Mouse (Mus musculus) right cerebral cortex, adult 18-20 months (tissue): ENCODE data around the gene Hadha.

Experiments
- DNase-seq: peaks from one replicate; pipeline ENCODE4 v3.0.0; 2022; ENCODE audit warnings: mixed read lengths

Gene Hadha

DNA sequence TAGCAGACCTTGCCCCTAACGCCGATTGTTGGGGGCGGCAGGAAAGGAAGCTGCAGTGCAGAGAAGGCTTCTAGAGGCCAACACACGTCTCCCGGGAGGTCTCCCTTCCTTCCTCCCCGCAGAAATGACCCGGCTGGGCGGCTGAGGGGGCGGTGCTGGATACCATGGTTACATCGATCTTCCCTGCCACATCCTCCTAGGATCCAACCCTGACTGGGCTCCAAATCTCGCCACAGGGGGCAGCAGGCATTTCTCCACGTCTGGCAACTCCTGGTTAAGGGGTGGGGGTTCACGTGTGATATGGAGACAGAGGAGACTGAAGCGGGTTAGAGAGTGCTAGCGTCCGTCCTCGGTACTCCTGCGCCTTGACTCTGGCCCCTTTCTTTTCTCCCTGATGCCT is 43.8 kb downstream of the Hadha start:
- DNase-seq = no peak

DNA sequence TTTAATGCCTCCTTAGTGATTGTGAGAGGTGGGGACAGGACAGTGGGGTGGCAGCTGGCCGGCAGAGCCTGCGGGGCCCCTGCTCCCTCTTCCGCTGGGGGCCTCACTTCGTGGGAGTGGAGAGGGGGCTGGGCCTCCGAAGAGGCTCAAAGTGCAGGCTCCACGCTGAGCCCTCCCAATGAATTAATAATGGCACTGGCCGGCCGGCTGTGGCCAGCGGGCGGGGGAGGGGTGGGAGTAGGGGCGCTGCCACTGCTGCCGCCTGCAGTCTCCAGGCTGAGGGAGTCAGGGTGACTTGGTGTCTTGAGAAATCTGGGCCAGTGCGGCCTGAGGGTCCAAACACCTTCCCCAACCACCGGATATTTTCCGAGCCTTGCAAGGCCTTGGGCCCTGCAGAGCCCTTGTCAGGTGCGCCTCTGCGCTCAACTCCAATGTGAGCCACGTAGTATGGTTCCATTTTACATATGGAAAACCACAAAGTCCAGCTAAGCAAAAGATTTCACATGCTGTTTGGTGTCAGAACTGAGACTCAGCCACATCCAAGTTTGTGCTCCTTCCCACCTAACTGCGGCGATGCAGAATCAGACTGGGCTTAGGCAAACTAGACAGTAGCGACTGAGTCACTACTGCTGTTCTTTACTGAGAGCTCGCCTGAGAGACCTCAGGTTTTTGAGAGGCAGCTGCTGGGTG is 44.4 kb downstream of the Hadha start:
- no peak for DNase-seq

DNA sequence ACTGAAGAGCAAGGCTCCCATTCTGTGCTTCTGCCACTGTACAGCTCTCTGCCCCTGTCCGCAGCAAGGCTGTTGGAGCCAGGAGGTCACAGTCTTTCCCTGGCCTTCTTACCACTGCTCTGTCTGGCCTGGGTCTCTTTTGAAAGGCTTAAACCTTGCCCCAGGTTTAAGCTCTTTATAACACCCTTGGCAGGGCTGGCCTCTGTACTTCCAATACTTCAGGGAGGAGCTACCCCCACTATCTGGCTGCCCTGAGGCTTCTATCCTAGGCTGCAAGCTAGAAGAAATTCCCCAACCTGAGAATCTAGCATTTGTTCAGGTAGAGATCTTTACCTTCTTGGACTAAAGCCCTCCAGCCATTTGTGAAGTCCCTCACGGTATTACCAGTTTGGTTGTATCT is 45.1 kb downstream of the Hadha start:
- DNase-seq = no peak

DNA sequence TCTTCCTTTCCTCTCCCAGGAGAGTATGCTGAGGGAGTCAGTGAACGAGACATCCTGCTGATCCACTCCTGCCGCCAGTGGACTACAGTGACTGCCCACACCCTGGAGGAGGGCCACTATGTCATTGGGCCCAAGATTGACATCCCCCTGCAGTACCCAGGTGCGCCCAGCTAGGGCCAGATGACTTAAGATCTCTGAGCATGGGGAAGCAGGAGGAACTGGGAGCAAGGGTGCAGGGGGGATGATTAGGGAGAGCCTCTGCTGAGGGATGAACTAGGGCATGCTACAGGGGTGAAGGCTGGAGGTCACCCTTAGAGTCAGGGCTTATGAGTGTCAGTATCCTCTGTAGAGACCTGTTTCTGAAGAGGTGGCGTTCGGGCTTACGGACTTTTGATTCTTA is 46.7 kb downstream of the Hadha start:
- no peak for DNase-seq

DNA sequence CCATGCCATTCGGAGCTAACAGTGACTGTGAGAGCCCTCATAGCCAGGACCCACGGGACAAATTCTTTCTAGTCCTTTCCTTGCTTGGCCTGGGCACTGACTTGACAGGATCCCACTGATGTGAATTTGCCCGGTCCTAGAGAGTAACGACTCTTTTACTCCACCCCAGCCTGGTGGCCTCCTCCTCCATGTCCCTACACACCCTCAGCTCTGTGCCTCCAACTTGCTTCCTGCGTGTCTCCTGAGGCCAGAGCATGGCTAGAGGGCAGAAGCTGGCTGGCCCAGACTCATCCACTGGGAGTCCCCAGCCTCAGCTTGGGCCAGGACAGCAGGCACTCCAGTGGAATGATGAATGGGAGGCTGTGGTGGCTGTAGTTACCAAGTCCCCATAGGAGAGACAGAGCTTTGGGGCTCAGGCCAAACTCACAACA is 47.3 kb downstream of the Hadha start:
- DNase-seq = no peak

DNA sequence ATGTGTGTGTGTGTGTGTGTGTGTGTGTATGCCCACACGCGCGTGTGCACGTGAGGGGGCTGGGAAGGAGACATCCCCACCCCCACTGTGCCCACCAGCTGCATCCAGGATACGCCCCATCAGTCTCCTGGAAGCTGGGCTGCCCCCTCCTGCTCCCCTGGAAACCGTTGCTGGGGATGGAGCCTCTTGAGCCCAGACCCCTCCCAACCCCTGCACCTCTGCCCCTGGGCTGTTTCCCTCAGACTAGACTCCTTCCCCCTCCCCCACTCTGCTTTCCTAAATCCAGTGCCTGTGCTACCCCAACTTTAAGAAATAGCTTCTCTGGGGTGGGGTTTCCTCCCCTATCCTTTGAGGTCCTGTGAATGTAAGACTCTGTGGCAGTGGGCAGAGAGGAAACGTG is 47.8 kb downstream of the Hadha start:
- no peak for DNase-seq

DNA sequence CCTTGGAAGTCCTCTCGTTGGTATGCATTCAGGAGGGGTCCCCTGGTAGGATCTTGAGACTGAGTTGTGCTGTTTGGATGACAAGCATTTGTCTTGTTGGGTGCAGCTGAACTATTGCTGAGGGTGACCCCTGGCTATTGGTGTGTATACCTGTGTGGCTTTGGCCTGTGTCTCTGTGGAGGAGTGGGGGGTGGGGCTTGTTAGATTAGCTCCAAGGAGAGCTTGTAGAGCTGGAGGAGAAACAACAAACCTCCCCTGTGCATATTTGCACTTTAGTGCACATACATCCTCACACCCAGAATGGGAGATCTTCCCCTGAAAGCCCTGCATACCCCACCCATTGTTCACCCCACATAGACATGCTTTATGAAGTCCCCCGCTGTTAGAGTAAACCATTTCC is 48.2 kb downstream of the Hadha start:
- DNase-seq = no peak

DNA sequence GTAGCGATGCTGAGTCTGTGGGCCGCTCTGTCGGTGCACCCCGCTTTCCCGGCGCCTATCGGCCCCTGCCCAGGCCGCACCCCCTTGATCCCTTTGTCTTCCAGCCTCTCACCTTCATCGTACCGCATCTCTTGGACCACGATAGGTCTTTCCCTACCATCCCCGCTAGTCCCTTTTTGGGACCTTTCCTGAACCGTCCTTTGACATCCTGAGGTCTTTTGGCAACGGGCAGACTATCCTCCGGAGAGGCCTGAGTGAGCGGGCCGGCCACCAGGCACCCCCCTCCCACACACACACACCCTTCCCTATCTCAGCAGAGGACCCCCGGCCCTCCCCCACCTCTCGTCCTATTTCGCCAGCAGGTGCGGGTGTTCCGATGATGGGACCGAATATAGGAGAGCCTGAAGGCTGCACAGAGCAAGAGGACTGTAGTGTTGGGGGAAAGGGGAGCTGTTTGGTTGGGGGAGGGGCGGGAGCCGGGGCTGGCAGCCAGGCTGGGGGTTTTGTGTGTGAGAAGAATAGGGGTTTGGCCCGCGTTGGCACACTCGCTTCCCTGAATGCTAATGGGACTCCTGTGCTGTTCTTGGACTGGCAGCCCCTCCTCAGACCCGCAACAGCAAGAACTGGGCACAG is 49.2 kb downstream of the Hadha start, which contains the start of gene 3110082J24Rik:
TSS of gene 3110082J24Rik (minus strand) at position 419 of the 633 bp plus-strand sequence.
- DNase-seq = peak; percentile 43

DNA sequence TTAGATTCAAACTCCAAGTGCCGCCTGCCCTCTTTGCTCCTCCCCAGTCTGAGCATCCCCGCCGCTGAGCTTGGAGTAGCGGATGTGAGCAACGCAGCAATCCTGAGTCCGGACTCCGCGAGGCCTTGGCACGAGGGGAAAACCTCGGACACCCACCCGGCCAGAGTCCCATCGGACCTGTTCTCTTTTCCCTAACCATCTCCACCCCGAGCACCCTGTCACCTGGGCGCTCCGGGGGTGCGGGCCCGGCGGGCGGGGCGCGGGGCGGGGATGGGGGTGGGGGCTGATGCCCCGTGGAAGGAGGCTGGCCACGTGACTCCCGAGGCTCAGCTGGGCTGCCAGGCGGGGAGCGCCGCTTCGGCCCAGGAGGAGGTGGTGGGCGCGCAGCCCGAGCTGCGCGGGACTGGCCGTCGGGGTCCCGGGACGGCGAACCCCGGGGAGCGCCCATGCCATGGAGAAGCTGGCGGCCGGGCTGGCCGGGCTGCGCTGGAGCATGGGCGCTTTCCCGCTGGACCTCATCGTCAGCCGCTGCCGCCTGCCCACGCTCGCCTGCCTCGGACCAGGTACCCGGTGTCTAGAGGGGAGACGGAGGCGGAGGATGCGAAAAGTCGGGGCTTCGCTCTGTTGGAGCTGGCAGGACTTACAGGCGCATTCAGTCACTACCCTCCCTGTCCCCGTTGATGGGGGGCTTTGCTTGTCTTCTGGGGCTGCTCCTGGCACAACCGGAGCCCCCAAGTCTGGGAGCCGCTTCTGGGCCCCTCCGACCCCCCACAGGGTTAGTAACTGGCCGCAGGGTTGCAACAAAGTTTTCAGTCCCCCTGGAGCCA is 49.9 kb downstream of the Hadha start, which contains the start of gene Garem2:
TSS of gene Garem2 (plus strand) at position 321 of the 827 bp plus-strand sequence.
- no peak for DNase-seq

DNA sequence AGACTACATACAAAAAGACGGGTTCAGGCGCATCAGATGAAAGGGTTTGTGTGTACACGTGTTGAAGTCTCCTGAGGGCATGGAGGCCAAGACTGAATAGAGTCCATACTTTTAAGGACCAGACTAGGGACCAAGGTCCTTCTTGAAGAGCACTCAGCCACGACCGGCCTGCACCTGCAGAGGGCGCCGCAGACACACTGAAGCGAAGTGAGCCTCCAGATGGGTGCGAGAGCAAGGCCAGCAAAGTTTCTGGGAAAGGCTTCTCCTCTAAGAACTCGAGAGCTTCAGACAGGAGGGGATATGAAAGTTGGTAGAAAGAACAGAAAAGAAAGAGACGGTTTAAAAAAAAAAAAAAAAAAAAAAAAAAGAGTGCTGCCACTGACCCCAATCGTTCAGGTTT is 50.6 kb downstream of the Hadha start:
- DNase-seq = peak; percentile 41

DNA sequence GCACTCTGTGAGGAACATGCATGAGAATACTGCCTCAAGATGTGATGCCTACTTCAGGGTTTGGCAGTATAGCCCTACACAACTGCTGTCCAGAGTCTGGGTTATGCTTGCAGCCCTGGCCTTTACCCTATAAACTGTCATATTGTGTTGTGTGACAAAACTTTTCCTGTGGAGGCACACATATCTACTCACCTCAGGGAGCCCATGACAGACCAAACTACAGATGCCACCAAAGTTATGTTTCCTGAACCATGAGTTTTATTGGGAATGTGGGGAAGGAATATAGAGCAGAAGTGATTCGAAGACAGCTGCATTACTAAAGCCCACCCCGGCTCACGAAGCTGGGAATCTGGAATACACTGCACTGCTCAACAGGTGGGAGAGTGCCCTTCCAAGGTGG is 51.6 kb downstream of the Hadha start:
- DNase-seq = no peak

DNA sequence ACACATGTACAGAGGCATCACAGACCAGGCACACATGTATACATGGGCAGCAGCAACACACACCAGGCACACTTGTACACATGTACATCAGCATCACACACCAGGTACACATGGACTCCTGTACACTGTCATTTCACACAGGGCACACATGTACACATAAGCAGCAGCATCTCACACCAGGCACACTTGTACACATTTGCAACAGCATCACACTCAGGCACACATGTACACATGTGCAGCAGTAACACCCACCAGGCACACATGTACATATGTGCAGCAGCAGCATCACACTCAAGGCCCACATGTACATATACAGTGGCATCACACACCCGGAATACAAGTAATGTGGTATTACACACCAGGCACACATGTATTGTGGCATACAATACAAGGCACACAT is 56.7 kb downstream of the Hadha start:
- DNase-seq = no peak

DNA sequence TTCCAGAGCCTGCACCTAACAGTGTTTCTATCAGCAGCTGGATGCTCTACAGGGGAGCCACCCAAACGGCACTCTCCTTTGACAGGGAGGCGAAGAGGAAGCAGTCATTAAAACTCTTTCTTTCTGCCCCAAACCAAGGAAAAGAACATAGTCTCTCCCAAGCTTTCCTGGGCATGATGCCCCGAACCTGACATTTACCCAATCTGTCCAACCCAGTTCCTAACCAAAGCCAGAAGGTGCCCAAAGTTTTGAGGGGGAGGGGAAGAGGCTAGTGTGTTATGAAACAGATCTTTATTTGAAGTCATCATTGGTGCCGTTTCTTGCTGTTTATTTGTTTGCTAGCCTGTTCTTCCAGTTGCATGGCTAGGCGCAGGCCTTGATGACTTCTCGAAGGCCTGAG is 59.2 kb downstream of the Hadha start:
- DNase-seq = no peak

DNA sequence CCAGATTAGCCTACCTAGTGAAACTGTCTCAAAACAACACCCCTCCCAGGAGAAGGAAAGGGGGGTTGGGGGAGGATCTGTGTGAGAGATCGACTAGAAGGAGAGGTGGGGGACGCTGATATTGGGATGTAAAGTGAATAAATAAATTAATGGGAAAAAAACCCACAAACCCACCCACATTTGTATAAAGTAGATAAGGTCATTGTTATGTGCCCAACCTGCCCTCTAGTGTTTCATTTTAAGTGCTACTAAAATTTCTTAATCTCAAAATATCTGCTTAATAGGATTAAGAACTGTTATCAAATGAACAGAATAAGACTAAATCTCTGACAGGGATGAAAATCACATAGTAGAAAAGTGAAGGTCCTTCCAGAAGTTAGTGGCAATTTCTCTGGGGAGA is 60.6 kb downstream of the Hadha start:
- DNase-seq = no peak

DNA sequence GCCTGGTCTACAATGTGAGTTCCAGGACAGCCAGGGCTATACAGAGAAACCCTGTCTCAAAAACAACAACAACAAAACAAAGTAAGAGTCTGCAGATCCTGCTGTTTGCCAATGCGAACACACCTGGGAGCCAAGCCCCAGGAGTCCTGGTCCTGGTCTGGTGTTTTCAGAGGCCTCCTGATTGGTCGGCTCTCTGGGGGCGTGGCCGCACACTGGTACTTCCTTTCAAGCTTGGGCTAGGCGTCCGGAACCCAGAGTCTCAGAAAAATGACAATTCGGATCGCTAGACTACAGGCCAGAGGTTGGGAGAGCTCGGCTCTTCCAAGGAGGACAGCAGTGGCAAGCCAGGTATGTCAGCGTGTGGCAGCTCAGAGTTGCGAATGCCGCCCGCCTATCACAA is 62.3 kb downstream of the Hadha start:
- no peak for DNase-seq

DNA sequence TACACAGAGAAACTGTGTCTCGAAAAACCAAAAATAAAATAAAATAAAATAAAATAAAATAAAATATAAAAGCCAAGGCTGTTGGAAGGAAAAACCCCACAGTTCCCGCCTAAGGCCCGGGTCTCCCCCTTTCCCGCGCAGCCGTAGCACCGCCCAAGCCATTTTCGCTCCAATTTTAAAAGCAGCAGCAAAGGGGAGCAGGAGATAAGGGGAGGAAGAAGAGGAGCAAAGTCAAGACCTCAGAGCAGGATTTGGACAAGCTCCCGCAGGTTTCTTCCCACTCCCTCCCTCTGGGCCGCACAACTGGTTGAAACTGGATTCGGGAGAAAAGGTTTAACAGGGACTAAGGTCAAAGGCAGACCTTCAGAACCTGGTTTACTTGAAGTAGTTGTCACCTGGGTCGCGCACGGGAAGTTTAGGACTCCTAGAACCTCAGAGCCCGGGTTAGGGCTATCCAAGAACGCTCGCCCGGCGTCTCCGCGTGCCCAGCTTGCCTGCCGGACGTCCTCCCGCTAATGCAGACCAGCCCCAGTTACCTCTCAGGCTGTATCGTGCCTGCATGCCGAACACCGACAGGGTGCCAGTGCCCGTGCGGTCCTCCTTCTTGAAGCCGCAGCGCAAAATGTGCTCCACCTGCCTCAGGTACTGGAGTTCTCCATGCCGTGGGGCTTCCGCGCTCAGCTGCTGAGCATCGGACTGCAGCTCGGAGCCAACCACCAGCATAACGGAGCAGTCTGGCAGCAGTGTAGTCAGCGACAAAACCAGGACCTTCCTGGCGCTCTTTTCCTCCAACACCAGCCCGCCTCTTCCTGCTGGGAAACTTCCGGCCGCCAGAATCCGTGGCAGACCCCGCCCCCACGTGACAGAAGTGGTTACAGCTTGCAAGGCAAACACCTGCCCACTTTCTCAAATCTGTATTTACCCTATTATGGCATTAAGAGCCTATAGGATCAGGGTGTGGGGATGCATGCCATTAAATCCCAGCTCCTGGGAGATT is 81.8 kb downstream of the Hadha start, which contains the start of gene Tyms:
TSS of gene Tyms (minus strand) at position 793 of the 997 bp plus-strand sequence.
- peak; percentile 76 for DNase-seq

DNA sequence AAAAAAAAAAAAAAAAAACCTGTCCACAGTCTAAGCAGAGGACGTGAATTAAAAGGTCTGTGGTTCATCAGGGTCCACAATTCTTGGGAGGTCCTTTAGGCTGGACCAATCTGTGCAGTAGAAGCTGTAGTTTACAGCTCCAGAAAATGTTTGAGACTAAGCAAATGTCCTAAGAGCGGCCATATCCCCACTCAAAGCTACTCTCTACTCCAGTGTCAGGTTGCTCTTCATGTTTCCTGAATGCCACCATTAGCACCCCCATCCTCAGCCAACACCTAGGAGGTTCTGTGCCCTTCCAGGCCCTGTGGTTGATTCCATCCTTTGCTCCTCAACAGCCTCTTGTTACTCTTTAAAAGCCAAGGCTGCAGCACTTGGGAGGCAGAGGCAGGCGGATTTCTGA is 82.6 kb downstream of the Hadha start:
- no peak for DNase-seq

DNA sequence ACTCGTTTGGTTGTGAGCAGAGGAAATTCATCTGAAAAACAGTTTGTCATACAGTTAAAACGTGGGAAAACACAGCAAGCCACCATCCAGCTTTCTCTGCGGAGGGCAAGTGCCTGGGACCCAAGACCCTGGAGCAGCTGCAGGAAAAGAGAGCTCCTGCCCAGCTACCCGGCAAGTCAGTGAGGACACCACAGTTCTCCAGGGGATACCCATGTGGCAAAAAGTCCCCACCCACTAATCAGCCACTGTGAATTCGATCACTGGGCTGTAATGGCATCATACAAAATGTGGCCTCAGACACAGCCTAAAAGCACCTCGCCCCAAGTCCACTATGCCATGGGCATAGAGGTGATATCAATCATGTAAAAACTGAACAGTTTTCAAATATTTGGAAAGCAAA is 83.3 kb downstream of the Hadha start:
- DNase-seq = no peak
